Mouse (Mus musculus): ENCODE results near the gene Dok4. TPM values are rescaled to one million over a fixed set of nuclear protein-coding genes. Genes with fewer than 3 reads are reported as not detected.
A peak's percentile ranks its signal among the peaks of the same experiment; 100 is the strongest.

Gene Dok4
- polyA plus RNA-seq (2015; fragmentation: Nextera tagmentation; extraction: Ambion mirVana) = 96.2 and 112 TPM in 2 replicates

GRCm38 (mm10) chr8:94876197-94876730 lies at the start of gene Dok4:
Gene Dok4 (minus strand): TSS chr8:94876330.
- H3K9ac ChIP-seq (ENCODE audit: low read depth, low read length) = peak within 1 kb of the TSS; percentile 80
- H3K27ac ChIP-seq (ENCODE audit: low read length) = no peak within 1 kb of the TSS
- ATAC-seq = peak; percentile 43

GRCm38 (mm10) chr8:94923405-94923804 lies 47.3 kb upstream of the Dok4 start, which contains the start of gene Adgrg5:
Gene Adgrg5 (plus strand): TSS chr8:94923694.
- no peaks in the 10 kb centered on the region for H3K9me3 ChIP-seq (replicated peaks; ENCODE audit: control insufficient read depth, low read length, poor library complexity, severe bottlenecking)
- H3K27ac ChIP-seq (ENCODE audit: low read length) = no peak within 1 kb of the TSS
- H3K36me3 ChIP-seq (ENCODE audit: control insufficient read depth, insufficient read depth, low read length) = no peaks in the 10 kb centered on the region
- no peak within 1 kb of the TSS for H3K4me2 ChIP-seq (ENCODE audit: low read length)
- 48% methylated on average over 7 of the region's 8 CpGs for WGBS
- no peaks in the 10 kb centered on the region for H3K4me1 ChIP-seq (ENCODE audit: control insufficient read depth, insufficient read depth, low read length)
- ATAC-seq = no peak
- H3K9ac ChIP-seq (ENCODE audit: low read depth, low read length) = no peak within 1 kb of the TSS
- no peak within 1 kb of the TSS for H3K4me3 ChIP-seq (ENCODE audit: low read depth, low read length)
- H3K27me3 ChIP-seq (ENCODE audit: control insufficient read depth, insufficient read depth, low read depth, low read length) = peaks cover 7% of the 10 kb centered on the region; the same call in 1 of the 2 replicates

More at GRCm38 (mm10) chr8:94876197-94876730, at the start of gene Dok4:
- Histone ChIP-seq H3K4me2 (ENCODE audit: low read length) (peak within 1 kb of the TSS; percentile 97), H3K9me3 (replicated peaks; ENCODE audit: control insufficient read depth, low read length, poor library complexity, severe bottlenecking) (no peaks in the 10 kb centered on the region), H3K4me1 (ENCODE audit: control insufficient read depth, insufficient read depth, low read length) (peaks cover 17% of the 10 kb centered on the region), H3K27me3 (ENCODE audit: control insufficient read depth, insufficient read depth, low read depth, low read length) (peaks cover 8% of the 10 kb centered on the region), H3K4me3 (ENCODE audit: low read depth, low read length) (peak within 1 kb of the TSS; percentile 68), H3K36me3 (ENCODE audit: control insufficient read depth, insufficient read depth, low read length) (no peaks in the 10 kb centered on the region)
- WGBS = 1% methylated on average over 26 of the region's 37 CpGs

- H3K4me3 ChIP-seq (ENCODE audit: low read depth, low read length) = no peak overlapping the region
- ATAC-seq = no peak
- 35% methylated on average over 8 of the region's 8 CpGs for WGBS
- H3K36me3 ChIP-seq (ENCODE audit: control insufficient read depth, insufficient read depth, low read length) = no peaks in the 10 kb centered on the region
- H3K9me3 ChIP-seq (replicated peaks; ENCODE audit: control insufficient read depth, low read length, poor library complexity, severe bottlenecking) = no peaks in the 10 kb centered on the region
- H3K4me1 ChIP-seq (ENCODE audit: control insufficient read depth, insufficient read depth, low read length) = peaks cover 5% of the 10 kb centered on the region
- no peak overlapping the region for H3K27ac ChIP-seq (ENCODE audit: low read length)
- H3K9ac ChIP-seq (ENCODE audit: low read depth, low read length) = no peak overlapping the region
- H3K4me2 ChIP-seq (ENCODE audit: low read length) = no peak overlapping the region
- H3K27me3 ChIP-seq (ENCODE audit: control insufficient read depth, insufficient read depth, low read depth, low read length) = peaks cover 15% of the 10 kb centered on the region
Measured at GRCm38 (mm10) chr8:94922602-94923001, 46.5 kb upstream of the Dok4 start.

GRCm38 (mm10) chr8:94922176-94922575 lies 46.0 kb upstream of the Dok4 start:
- H3K27ac ChIP-seq (ENCODE audit: low read length) = no peak overlapping the region
- no peaks in the 10 kb centered on the region for H3K36me3 ChIP-seq (ENCODE audit: control insufficient read depth, insufficient read depth, low read length)
- no peak overlapping the region for H3K4me2 ChIP-seq (ENCODE audit: low read length)
- peaks cover 19% of the 10 kb centered on the region for H3K27me3 ChIP-seq (ENCODE audit: control insufficient read depth, insufficient read depth, low read depth, low read length)
- no peak overlapping the region for H3K4me3 ChIP-seq (ENCODE audit: low read depth, low read length)
- H3K9ac ChIP-seq (ENCODE audit: low read depth, low read length) = no peak overlapping the region
- H3K4me1 ChIP-seq (ENCODE audit: control insufficient read depth, insufficient read depth, low read length) = peaks cover 10% of the 10 kb centered on the region
- 70% methylated on average over 6 of the region's 6 CpGs for WGBS
- H3K9me3 ChIP-seq (replicated peaks; ENCODE audit: control insufficient read depth, low read length, poor library complexity, severe bottlenecking) = no peaks in the 10 kb centered on the region
- ATAC-seq = no peak

GRCm38 (mm10) chr8:94919256-94919655 lies 43.1 kb upstream of the Dok4 start:
- Histone ChIP-seq H3K27me3 (ENCODE audit: control insufficient read depth, insufficient read depth, low read depth, low read length) (peaks cover 27% of the 10 kb centered on the region), H3K36me3 (ENCODE audit: control insufficient read depth, insufficient read depth, low read length) (no peaks in the 10 kb centered on the region), H3K4me1 (ENCODE audit: control insufficient read depth, insufficient read depth, low read length) (peaks cover 10% of the 10 kb centered on the region), H3K9ac (ENCODE audit: low read depth, low read length) (no peak overlapping the region), H3K27ac (ENCODE audit: low read length) (no peak overlapping the region), H3K4me2 (ENCODE audit: low read length) (no peak overlapping the region), H3K4me3 (ENCODE audit: low read depth, low read length) (no peak overlapping the region), H3K9me3 (replicated peaks; ENCODE audit: control insufficient read depth, low read length, poor library complexity, severe bottlenecking) (no peaks in the 10 kb centered on the region)
- no peak for ATAC-seq

- 4% methylated on average over 33 of the region's 51 CpGs for WGBS
- H3K4me1 ChIP-seq (ENCODE audit: control insufficient read depth, insufficient read depth, low read length) = peaks cover 15% of the 10 kb centered on the region
- ATAC-seq = peak; percentile 29
- H3K27ac ChIP-seq (ENCODE audit: low read length) = peak within 1 kb of the TSS; percentile 14; the same call in 1 of the 2 replicates
- no peaks in the 10 kb centered on the region for H3K36me3 ChIP-seq (ENCODE audit: control insufficient read depth, insufficient read depth, low read length)
- peak within 1 kb of the TSS; percentile 86 for H3K4me2 ChIP-seq (ENCODE audit: low read length)
- H3K4me3 ChIP-seq (ENCODE audit: low read depth, low read length) = peak within 1 kb of the TSS; percentile 52
- no peaks in the 10 kb centered on the region for H3K9me3 ChIP-seq (replicated peaks; ENCODE audit: control insufficient read depth, low read length, poor library complexity, severe bottlenecking)
- H3K9ac ChIP-seq (ENCODE audit: low read depth, low read length) = peak within 1 kb of the TSS; percentile 56
- H3K27me3 ChIP-seq (ENCODE audit: control insufficient read depth, insufficient read depth, low read depth, low read length) = peaks cover 40% of the 10 kb centered on the region
Measured at GRCm38 (mm10) chr8:94917851-94918495, 41.8 kb upstream of the Dok4 start, which contains the start of gene Ccdc102a. Gene Ccdc102a (minus strand): TSS chr8:94918098.

GRCm38 (mm10) chr8:94917352-94917751 lies 41.2 kb upstream of the Dok4 start:
- WGBS = under 1% methylated on average over 25 of the region's 27 CpGs
- H3K9ac ChIP-seq (ENCODE audit: low read depth, low read length) = peak overlapping the region; percentile 56
- peak; percentile 89 for ATAC-seq
- H3K36me3 ChIP-seq (ENCODE audit: control insufficient read depth, insufficient read depth, low read length) = no peaks in the 10 kb centered on the region
- H3K4me2 ChIP-seq (ENCODE audit: low read length) = peak overlapping the region; percentile 86
- H3K27me3 ChIP-seq (ENCODE audit: control insufficient read depth, insufficient read depth, low read depth, low read length) = peaks cover 46% of the 10 kb centered on the region
- H3K4me1 ChIP-seq (ENCODE audit: control insufficient read depth, insufficient read depth, low read length) = peaks cover 17% of the 10 kb centered on the region
- no peaks in the 10 kb centered on the region for H3K9me3 ChIP-seq (replicated peaks; ENCODE audit: control insufficient read depth, low read length, poor library complexity, severe bottlenecking)
- no peak overlapping the region for H3K27ac ChIP-seq (ENCODE audit: low read length)
- peak overlapping the region; percentile 52 for H3K4me3 ChIP-seq (ENCODE audit: low read depth, low read length)

- Histone ChIP-seq H3K27me3 (ENCODE audit: control insufficient read depth, insufficient read depth, low read depth, low read length) (peaks cover 49% of the 10 kb centered on the region), H3K27ac (ENCODE audit: low read length) (no peak overlapping the region), H3K36me3 (ENCODE audit: control insufficient read depth, insufficient read depth, low read length) (no peaks in the 10 kb centered on the region), H3K4me2 (ENCODE audit: low read length) (peak overlapping the region; percentile 86), H3K9me3 (replicated peaks; ENCODE audit: control insufficient read depth, low read length, poor library complexity, severe bottlenecking) (no peaks in the 10 kb centered on the region), H3K4me1 (ENCODE audit: control insufficient read depth, insufficient read depth, low read length) (peaks cover 17% of the 10 kb centered on the region), H3K9ac (ENCODE audit: low read depth, low read length) (0 out of 2 replicates have a peak overlapping the region, but pooled peaks have one; percentile 32), H3K4me3 (ENCODE audit: low read depth, low read length) (peak overlapping the region; percentile 52)
- 10% methylated on average over 10 of the region's 10 CpGs for WGBS
- peak; percentile 13; the same call in 1 of the 2 replicates for ATAC-seq
Measured at GRCm38 (mm10) chr8:94916960-94917324, 40.8 kb upstream of the Dok4 start.

- H3K4me3 ChIP-seq (ENCODE audit: low read depth, low read length) = peak overlapping the region; percentile 52; the same call in 1 of the 2 replicates
- no peaks in the 10 kb centered on the region for H3K9me3 ChIP-seq (replicated peaks; ENCODE audit: control insufficient read depth, low read length, poor library complexity, severe bottlenecking)
- no peak overlapping the region for H3K9ac ChIP-seq (ENCODE audit: low read depth, low read length)
- peak overlapping the region; percentile 86 for H3K4me2 ChIP-seq (ENCODE audit: low read length)
- H3K27ac ChIP-seq (ENCODE audit: low read length) = no peak overlapping the region
- peaks cover 17% of the 10 kb centered on the region for H3K4me1 ChIP-seq (ENCODE audit: control insufficient read depth, insufficient read depth, low read length)
- ATAC-seq = no peak
- H3K27me3 ChIP-seq (ENCODE audit: control insufficient read depth, insufficient read depth, low read depth, low read length) = peaks cover 52% of the 10 kb centered on the region
- WGBS = 42% methylated on average over 9 of the region's 9 CpGs
- H3K36me3 ChIP-seq (ENCODE audit: control insufficient read depth, insufficient read depth, low read length) = no peaks in the 10 kb centered on the region
Measured at GRCm38 (mm10) chr8:94916311-94916959, 40.3 kb upstream of the Dok4 start.

Measured in midbrain, embryonic 16.5 days (tissue).